Mouse (Mus musculus): ENCODE data around the gene Gm5773.
"Not testable (repeated sequence)": the region's sequence is repeated elsewhere in the genome, so short reads cannot be mapped to it uniquely, and the experiment has no call there.

Gm5773 gene

GRCm38 (mm10) chr3:93772700-93773099 lies at the start of gene Gm5773:
TSS of gene Gm5773 (plus strand) at chr3:93773000.
- not testable (repeated sequence) for DNase-seq (ENCODE audit: low spot score in 2 of 2)

GRCm38 (mm10) chr3:93745475-93745874 lies 27.3 kb upstream of the Gm5773 start:
- DNase-seq (ENCODE audit: low spot score in 2 of 2) = not testable (repeated sequence)

DNA sequence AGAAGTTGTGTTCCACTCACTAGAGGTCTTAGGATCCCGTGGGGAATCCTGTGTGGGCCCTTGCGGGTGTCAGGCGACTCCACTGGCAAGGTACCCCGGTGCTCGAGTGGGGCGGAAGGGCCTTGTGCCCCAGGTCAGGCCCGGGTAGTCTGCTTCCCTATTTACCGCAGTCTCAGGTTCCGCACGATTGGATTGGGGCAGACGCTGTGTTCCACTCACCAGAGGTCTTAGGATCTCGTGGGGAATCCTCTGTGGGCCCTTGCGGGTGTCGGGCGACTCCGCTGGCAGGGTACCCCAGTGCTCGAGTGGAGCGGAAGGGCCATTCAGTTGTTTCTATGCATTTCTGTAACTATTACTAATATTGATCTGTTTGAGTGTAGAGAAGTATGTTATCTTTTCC lies 18.8 kb upstream of the Gm5773 start:
- DNase-seq (ENCODE audit: low spot score in 2 of 2) = not testable (repeated sequence)

DNA sequence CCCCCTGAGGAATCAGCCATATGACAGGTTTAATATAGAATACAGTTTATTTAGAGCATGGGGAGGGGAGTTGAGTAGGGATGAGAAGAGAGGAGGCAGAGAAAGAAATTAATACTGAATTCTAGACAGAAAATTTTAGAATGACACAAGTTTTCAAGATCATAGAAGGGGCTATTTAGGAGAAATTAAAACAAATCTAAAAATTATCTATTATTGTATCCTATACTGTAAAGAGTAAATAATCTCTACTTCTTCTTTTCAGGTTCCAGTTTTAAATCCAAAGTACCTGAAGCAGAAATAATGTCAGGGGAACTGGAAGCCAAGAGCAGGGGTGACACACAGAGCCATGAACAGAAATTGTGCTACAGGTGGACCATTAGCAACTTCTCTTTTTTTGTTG lies 23.3 kb downstream of the Gm5773 start, which contains the start of gene Tdpoz4:
Tdpoz4 (plus strand) TSS at position 301 of the 400 bp plus-strand sequence.
- not testable (repeated sequence) for DNase-seq (ENCODE audit: low spot score in 2 of 2)

GRCm38 (mm10) chr3:93813341-93813740 lies 40.5 kb downstream of the Gm5773 start:
- DNase-seq (ENCODE audit: low spot score in 2 of 2) = not testable (repeated sequence)

Measured in left cerebral cortex, adult 9 months (tissue).